10 mouse cellular contexts compared by ENCODE assay signal in genomic region chr16:34112490-34112889, GRCm38 (mm10).
DNase-seq lines count a peak whose midpoint lies in the region; ATAC-seq and TF ChIP-seq lines count a peak whose summit lies in the region.
"Had no signal": no experiment of that assay in that cellular context is flagged by ENCODE, and none has a peak within 500 bp of the region (broad histone marks: within the 10 kb centered on the region; RNA-seq: fewer than 3 reads in every experiment).

No protein-coding gene starts in this region.

- H3K9me3 ChIP-seq in kidney, postnatal 0 days (replicated peaks; ENCODE audit: low read length): no peaks in the 10 kb centered on the region
- no peaks in the 10 kb centered on the region for H3K9me3 ChIP-seq in MEL (replicated peaks; ENCODE audit: insufficient read depth, low read length)
- no peaks in the 10 kb centered on the region for H3K9me3 ChIP-seq in lung, postnatal 0 days (ENCODE audit: low read length)
- H3K9me3 ChIP-seq: hindbrain, embryonic 13.5 days; midbrain, embryonic 12.5 days had no signal

- H3K4me1 ChIP-seq in kidney, postnatal 0 days (replicated peaks; ENCODE audit: insufficient read depth, low read length): no peaks in the 10 kb centered on the region
- no peaks in the 10 kb centered on the region; a peak in 1 of 4 replicates for H3K4me1 ChIP-seq in MEL (ENCODE audit: control insufficient read depth in 1 of 2, insufficient read depth in 2 of 2, low read length in 2 of 2)
- H3K4me1 ChIP-seq in lung, postnatal 0 days (ENCODE audit: insufficient read depth, low read depth, low read length): no peaks in the 10 kb centered on the region
- H3K4me1 ChIP-seq: midbrain, embryonic 12.5 days had no signal

- H3K27me3 ChIP-seq in kidney, postnatal 0 days (ENCODE audit: insufficient read depth, low read length): no peaks in the 10 kb centered on the region
- no peaks in the 10 kb centered on the region for H3K27me3 ChIP-seq in MEL (ENCODE audit: control insufficient read depth in 1 of 2, insufficient read depth in 2 of 2, low read length in 2 of 2)
- no peaks in the 10 kb centered on the region for H3K27me3 ChIP-seq in lung, postnatal 0 days (replicated peaks; ENCODE audit: insufficient read depth, low read length)
- H3K27me3 ChIP-seq: hindbrain, embryonic 13.5 days; midbrain, embryonic 12.5 days had no signal

- TF ChIP-seq RAD21 in MEL (IDR thresholded peaks at IDR 0.05; ENCODE audit: low read depth, low read length): peak; percentile 65

- no peak; the same call in 1 of the 2 replicates for ATAC-seq in kidney, postnatal 0 days (replicated peaks; ENCODE audit: low FRiP score, low read depth)
- ATAC-seq in lung, postnatal 0 days: peak; percentile 82

- H3K9ac ChIP-seq in kidney, postnatal 0 days (ENCODE audit: low read depth, low read length): no peak overlapping the region
- no peak overlapping the region for H3K9ac ChIP-seq in MEL (ENCODE audit: control insufficient read depth, low read depth, low read length, poor library complexity, severe bottlenecking)
- no peak overlapping the region for H3K9ac ChIP-seq in lung, postnatal 0 days (replicated peaks; ENCODE audit: low read depth)
- H3K9ac ChIP-seq: hindbrain, embryonic 13.5 days; midbrain, embryonic 12.5 days had no signal

- no peaks in the 10 kb centered on the region for H3K36me3 ChIP-seq in kidney, postnatal 0 days (ENCODE audit: insufficient read depth, low read length)
- 0 out of 4 replicates have a peak, but pooled peaks cover 0 to 2% of the 10 kb centered on the region in 2 experiments for H3K36me3 ChIP-seq in MEL (ENCODE audit: control insufficient read depth in 1 of 2, insufficient read depth in 2 of 2, low read length in 2 of 2)
- H3K36me3 ChIP-seq in lung, postnatal 0 days (ENCODE audit: insufficient read depth, low read length): no peaks in the 10 kb centered on the region

- no peak for TF ChIP-seq POLR2A in MEL (IDR thresholded peaks at IDR 0.05; ENCODE audit: control insufficient read depth in 1 of 2, insufficient read depth in 1 of 2, low read depth in 1 of 2, low read length in 2 of 2, poor library complexity in 1 of 2)

- intact Hi-C loops in gastrocnemius, postnatal 14 days (cut with DNase I; ENCODE audit: low total_unique reads): no loop called here
- intact Hi-C loops in left cerebral cortex, postnatal 4 days (cut with DNase I): loop anchor here (5.0 kb wide), 1 partner anchor 290 kb away; no protein-coding TSS in a partner anchor

- H3K79me2 ChIP-seq in MEL (ENCODE audit: control insufficient read depth, insufficient read depth, low read length, poor library complexity): no peaks in the 10 kb centered on the region

- H3K4me2 ChIP-seq in kidney, postnatal 0 days (ENCODE audit: low read length): no peak overlapping the region
- no peak overlapping the region for H3K4me2 ChIP-seq in lung, postnatal 0 days (replicated peaks; ENCODE audit: low read depth, low read length)
- H3K4me2 ChIP-seq: hindbrain, embryonic 13.5 days; midbrain, embryonic 12.5 days had no signal

- no peak overlapping the region for H3K4me3 ChIP-seq in kidney, postnatal 0 days (replicated peaks; ENCODE audit: low read depth, low read length)
- no peak overlapping the region for H3K4me3 ChIP-seq in MEL (ENCODE audit: control insufficient read depth in 1 of 2, insufficient read depth in 1 of 2, low read depth in 2 of 2, low read length in 2 of 2)
- H3K4me3 ChIP-seq in lung, postnatal 0 days (ENCODE audit: low read depth, low read length): no peak overlapping the region
- H3K4me3 ChIP-seq: hindbrain, embryonic 13.5 days; midbrain, embryonic 12.5 days had no signal

- WGBS in kidney, postnatal 0 days: 32% methylated on average over 5 of the region's 5 CpGs
- 20% methylated on average over 5 of the region's 5 CpGs for WGBS in lung, postnatal 0 days

- TF ChIP-seq EP300 in MEL (IDR thresholded peaks at IDR 0.05; ENCODE audit: low read depth in 1 of 2, low read length in 2 of 2): no peak
- TF ChIP-seq EP300 in lung, postnatal 0 days (IDR thresholded peaks at IDR 0.05): no peak

- H3K27ac ChIP-seq in kidney, postnatal 0 days: no peak overlapping the region
- H3K27ac ChIP-seq in MEL (ENCODE audit: control insufficient read depth, low read depth, low read length): no peak overlapping the region
- no peak overlapping the region for H3K27ac ChIP-seq in lung, postnatal 0 days (ENCODE audit: low read length)
- H3K27ac ChIP-seq: hindbrain, embryonic 13.5 days; midbrain, embryonic 12.5 days had no signal

- DNase-seq in kidney, postnatal 0 days (ENCODE audit: low spot score): no peak
- DNase-seq in kidney, adult 11 months: no peak
- peak; percentile 34 for DNase-seq in MEL (ENCODE audit: low read depth, low spot score)
- DNase-seq in gastrocnemius, postnatal 14 days: peak; percentile 15
- peak; percentile 67 for DNase-seq in lung, postnatal 0 days (ENCODE audit: low spot score)
- no peak for DNase-seq in left cerebral cortex, adult 9 months (ENCODE audit: low spot score in 2 of 2)
- DNase-seq in urinary bladder, adult 18-20 months (ENCODE audit: low spot score in 2 of 2): no peak
- no peak for DNase-seq in left cerebral cortex, postnatal 4 days

- TF ChIP-seq CTCF in kidney, postnatal 0 days (IDR thresholded peaks at IDR 0.05; ENCODE audit: low read depth): peak; percentile 64
- peak; percentile 15 to 68 (median 60); a peak in 4 of 6 replicates for TF ChIP-seq CTCF in MEL (IDR thresholded peaks at IDR 0.05 in 2 of 3, conservative IDR thresholded peaks at IDR 0.05 in 1 of 3; ENCODE audit: control insufficient read depth in 1 of 3, insufficient read depth in 1 of 3, low read depth in 2 of 3, low read length in 3 of 3, poor library complexity in 1 of 3, severe bottlenecking in 1 of 3)
- peak; percentile 73 for TF ChIP-seq CTCF in lung, postnatal 0 days (IDR thresholded peaks at IDR 0.05)

TF ChIP-seq in MEL, 35 proteins besides CTCF, POLR2A, EP300 and RAD21:
- peak; percentile 74 for TF ChIP-seq SMC3 (IDR thresholded peaks at IDR 0.05; ENCODE audit: low read depth, low read length)
- TF ChIP-seq NELFE (IDR thresholded peaks at IDR 0.05; ENCODE audit: low read depth, low read length): no peak
- TF ChIP-seq ZC3H11A (IDR thresholded peaks at IDR 0.05; ENCODE audit: low read depth, low read length): peak; percentile 58
TF ChIP-seq in MEL: peak in this region for 2.

Comparison
In these comparisons a context has a peak if more than half of its experiments do, and no peak if none do; other contexts are left out.
1. DNase-seq: peak in MEL (single experiment), gastrocnemius, postnatal 14 days (single experiment) and lung, postnatal 0 days (single experiment); none in kidney, postnatal 0 days (single experiment), kidney, adult 11 months (single experiment), left cerebral cortex, adult 9 months (0 of 2), urinary bladder, adult 18-20 months (0 of 2) and left cerebral cortex, postnatal 4 days (single experiment).
2. Peak in every context shown above with its lines, with median percentiles within 50 percentile points of each other: CTCF ChIP-seq.